Mouse (Mus musculus) hindbrain, postnatal 0 days (tissue): ENCODE measurements around the gene Psmc3ip. TPM values are rescaled to one million over a fixed set of nuclear protein-coding genes. Genes with fewer than 3 reads are reported as not detected.
A peak's percentile ranks its signal among the peaks of the same experiment; 100 is the strongest.

ENCODE experiments used
- ATAC-seq: fragments of 200-750 bp; cut with Nextera tagmentation; 2 replicates; pipeline ENCODE4 v1.8.0; 2017; ENCODE audit warnings: mild to moderate bottlenecking, moderate TSS enrichment, moderate library complexity
- DNase-seq: peaks from one replicate; pipeline ENCODE4 v3.0.0-alpha.2; 2015; ENCODE audit warnings: low spot score
- H3K27ac ChIP-seq: fragments of 300-500 bp; sonication (generic); 2 replicates; pipeline ENCODE4 v1.5.1; 2014; ENCODE audit warnings: mild to moderate bottlenecking
- H3K27me3 ChIP-seq: fragments of 300-500 bp; sonication (generic); 2 replicates; pipeline ENCODE4 v1.6.1; 2014; ENCODE audit warnings: low read length, mixed read lengths; ENCODE audit not compliant: insufficient read depth
- H3K36me3 ChIP-seq: fragments of 300-500 bp; sonication (generic); 2 replicates; pipeline ENCODE4 v1.6.1; 2014; ENCODE audit warnings: low read length, mixed read lengths; ENCODE audit not compliant: insufficient read depth
- H3K4me1 ChIP-seq: fragments of 300-500 bp; sonication (generic); 2 replicates; pipeline ENCODE4 v1.6.1; 2014; ENCODE audit warnings: antibody characterized with exemption, low read length, mixed read lengths; ENCODE audit not compliant: insufficient read depth
- H3K4me2 ChIP-seq: fragments of 300-500 bp; sonication (generic); 2 replicates; pipeline ENCODE4 v1.6.1; 2014; ENCODE audit warnings: low read depth, mild to moderate bottlenecking, low read length, moderate library complexity, mixed read lengths
- H3K4me3 ChIP-seq: fragments of 300-500 bp; sonication (generic); 2 replicates; pipeline ENCODE4 v1.5.1; 2014; ENCODE audit warnings: low read length
- H3K9ac ChIP-seq: fragments of 300-500 bp; sonication (generic); replicated peaks from 2 replicates; pipeline ENCODE4 v1.6.1; 2014; ENCODE audit warnings: mild to moderate bottlenecking, low read length, moderate library complexity, mixed read lengths
- H3K9me3 ChIP-seq: fragments of 300-500 bp; sonication (generic); 2 replicates; pipeline ENCODE4 v1.6.1; 2016; ENCODE audit warnings: low read length, mixed read lengths
- CTCF ChIP-seq: IDR thresholded peaks from 2 replicates; pipeline ENCODE4 v1.5.1; 2016; ENCODE audit warnings: antibody characterized with exemption, control low read depth, low read depth
- WGBS: fragments of 180-500 bp; shearing (Covaris S2); extraction: QIAGEN DNeasy Blood & Tissue Kit; methylation state at CpG from one replicate; pipeline ENCODE4 v1.1.7; 2014; 5-methylcytosine and 5-hydroxymethylcytosine counted together
- polyA plus RNA-seq: library from polyadenylated mRNA; unstranded; fragments of >200 nt; fragmentation: Nextera tagmentation; extraction: Ambion mirVana; gene quantifications from 2 replicates; pipeline ENCODE4 v1.2.1, GENCODE M21; 2015
- total RNA-seq: library from RNA; depleted of rRNA; stranded (reverse); fragments of >200 nt; gene quantifications from 2 replicates; pipeline ENCODE4 v1.2.3, GENCODE M21; 2014

Gene Psmc3ip
- total and polyA plus RNA-seq, 2 experiments from 2014 or later = 2.9 to 16.3 TPM

DNA sequence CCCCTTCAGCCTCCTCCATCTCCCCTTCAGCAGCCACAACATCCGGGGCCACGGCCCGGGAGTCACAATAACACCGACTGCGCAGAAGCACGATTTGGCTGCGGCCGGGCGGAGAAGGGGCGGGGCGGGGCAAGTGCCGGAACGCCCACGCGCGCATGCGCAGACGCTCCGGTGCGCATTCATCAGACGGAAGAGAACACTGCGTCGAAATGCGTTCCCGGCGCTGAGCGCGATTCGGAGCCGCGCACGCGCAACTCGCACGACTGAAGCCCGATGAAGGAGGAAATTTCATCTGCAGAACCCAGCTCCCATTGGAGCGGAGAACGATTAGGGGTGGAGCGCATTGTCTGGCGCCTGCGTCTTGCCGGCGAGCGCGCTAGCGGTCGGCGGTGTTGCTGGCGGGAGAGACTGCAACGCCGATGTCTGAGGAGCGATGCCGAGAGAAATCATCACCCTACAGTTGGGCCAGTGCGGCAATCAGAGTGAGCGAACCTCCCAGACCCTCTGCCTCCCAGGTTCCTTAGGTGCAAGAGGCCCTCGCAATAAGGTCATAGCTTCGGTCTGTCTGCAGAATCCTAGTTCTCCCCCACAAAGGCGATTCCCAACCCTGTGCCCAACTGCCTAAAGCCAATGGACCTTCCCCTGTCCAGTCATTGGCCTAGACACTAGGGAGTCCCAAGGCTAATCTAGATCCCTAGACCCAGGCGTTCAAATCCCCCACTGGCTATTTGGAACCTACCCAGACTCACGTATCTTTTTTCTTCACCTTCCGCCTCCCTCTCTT lies 24.7 kb upstream of the Psmc3ip start, which contains the start of the genes Retreg3 and Tubg1:
Retreg3 (minus strand) TSS at position 133 of the 784 bp plus-strand sequence.
Tubg1 (plus strand) TSS at position 178 of the 784 bp plus-strand sequence.
- H3K9me3 ChIP-seq = no peaks in the 10 kb centered on the region
- ATAC-seq (peak; percentile 97), DNase-seq (peak; percentile 100)
- no peaks in the 10 kb centered on the region for H3K27me3 ChIP-seq
- H3K9ac ChIP-seq = peak within 1 kb of the TSS; percentile 93
- H3K4me2 ChIP-seq = peak within 1 kb of the TSS; percentile 78
- peak; percentile 14; the same call in 1 of the 2 replicates for TF ChIP-seq CTCF
- H3K36me3 ChIP-seq = peaks cover 6% of the 10 kb centered on the region
- under 1% methylated on average over 61 of the region's 61 CpGs for WGBS
- peak within 1 kb of the TSS; percentile 94 for H3K27ac ChIP-seq
- peak within 1 kb of the TSS; percentile 97 for H3K4me3 ChIP-seq
- H3K4me1 ChIP-seq = peaks cover 14% of the 10 kb centered on the region; the same call in 1 of the 2 replicates

DNA sequence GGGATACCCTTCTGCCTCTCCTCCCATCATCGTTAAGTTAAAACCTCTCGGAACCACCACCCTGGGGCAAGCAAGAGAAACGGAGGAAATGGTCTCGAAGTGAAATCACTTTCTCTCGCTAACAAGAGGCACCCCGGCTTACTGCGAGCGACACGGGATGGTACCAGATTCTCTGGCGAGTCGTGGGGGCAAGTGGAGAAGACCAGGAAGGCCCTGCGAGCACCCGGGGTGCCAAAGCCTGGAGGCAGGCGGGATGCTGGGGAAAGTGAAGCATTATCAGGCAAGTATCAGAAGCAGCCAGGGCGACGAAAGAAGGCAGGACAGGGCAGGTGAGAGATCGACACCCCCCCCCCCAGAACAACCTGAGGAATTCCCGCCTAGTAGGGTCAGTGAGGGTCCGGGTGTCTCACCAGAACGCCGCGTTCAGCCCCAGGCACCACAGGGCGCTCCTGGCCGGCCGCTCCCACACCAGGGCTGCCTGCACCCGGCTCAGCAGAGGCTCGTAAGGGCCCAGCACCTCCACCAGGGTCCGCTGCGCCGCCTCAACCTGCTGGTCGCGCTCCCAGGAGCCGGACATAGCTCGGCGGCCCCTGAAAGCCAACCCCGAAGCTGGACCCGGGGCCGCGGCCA lies 24.0 kb upstream of the Psmc3ip start:
- Histone ChIP-seq H3K4me3 (peak overlapping the region; percentile 97), H3K9me3 (no peaks in the 10 kb centered on the region), H3K36me3 (peaks cover 6% of the 10 kb centered on the region), H3K9ac (peak overlapping the region; percentile 93), H3K27me3 (no peaks in the 10 kb centered on the region), H3K4me1 (peaks cover 14% of the 10 kb centered on the region; the same call in 1 of the 2 replicates), H3K4me2 (peak overlapping the region; percentile 78), H3K27ac (peak overlapping the region; percentile 94)
- under 1% methylated on average over 39 of the region's 39 CpGs for WGBS
- ATAC-seq = peak; percentile 71
- peak; percentile 24; the same call in 1 of the 2 replicates for TF ChIP-seq CTCF
- DNase-seq = no peak

DNA sequence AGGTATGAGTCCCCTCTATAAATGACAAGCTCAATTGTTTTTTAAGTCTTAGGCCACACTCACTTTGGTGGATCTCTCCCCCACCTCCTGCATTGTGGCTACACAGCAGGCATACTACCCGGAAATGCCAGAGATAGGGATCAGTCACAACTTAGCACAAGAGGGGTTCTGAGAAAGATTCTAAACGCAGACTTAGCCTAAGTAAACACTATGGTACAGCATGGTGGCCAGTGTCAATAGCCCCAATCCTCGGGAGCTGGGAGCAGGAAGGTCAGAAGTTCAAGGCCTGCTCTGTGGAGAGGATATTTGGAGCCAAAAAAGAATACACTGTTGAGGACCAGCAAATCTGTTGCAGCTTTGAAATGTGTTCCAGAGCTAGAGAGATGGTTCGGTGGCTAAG lies 22.9 kb upstream of the Psmc3ip start:
- Histone ChIP-seq H3K27ac (no peak overlapping the region), H3K9ac (peak overlapping the region; percentile 93; the same call in 1 of the 2 replicates), H3K4me1 (peaks cover 14% of the 10 kb centered on the region; the same call in 1 of the 2 replicates), H3K27me3 (no peaks in the 10 kb centered on the region), H3K4me3 (no peak overlapping the region; the same call in 1 of the 2 replicates), H3K9me3 (no peaks in the 10 kb centered on the region), H3K4me2 (peak overlapping the region; percentile 78), H3K36me3 (peaks cover under 1% of the 10 kb centered on the region; the same call in 1 of the 2 replicates)
- ATAC-seq = no peak
- WGBS = 54% methylated on average over 4 of the region's 4 CpGs
- TF ChIP-seq CTCF = no peak
- no peak for DNase-seq

DNA sequence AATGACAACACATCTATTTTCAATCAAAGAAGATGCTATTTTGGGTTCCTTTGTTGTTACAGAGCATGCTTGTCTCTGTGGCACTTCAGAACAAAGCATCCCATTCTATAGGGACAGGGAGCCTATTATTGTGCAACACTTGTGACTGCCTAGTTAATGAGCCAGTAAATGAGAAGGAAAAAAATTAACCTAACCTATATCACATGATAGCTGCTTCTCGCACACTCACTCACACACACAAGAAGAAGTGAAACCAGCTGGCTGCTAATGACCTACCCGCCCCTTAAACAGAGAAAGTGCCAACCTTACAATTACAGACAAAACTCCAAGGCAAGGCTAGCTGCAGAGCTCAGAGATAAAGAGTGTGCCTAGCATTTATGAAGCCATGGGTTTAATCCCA lies 20.3 kb upstream of the Psmc3ip start:
- Histone ChIP-seq H3K9me3 (no peaks in the 10 kb centered on the region), H3K27me3 (no peaks in the 10 kb centered on the region), H3K4me1 (peaks cover 9% of the 10 kb centered on the region; the same call in 1 of the 2 replicates), H3K36me3 (no peaks in the 10 kb centered on the region), H3K4me3 (no peak overlapping the region), H3K4me2 (no peak overlapping the region), H3K27ac (no peak overlapping the region), H3K9ac (no peak overlapping the region)
- no peak for TF ChIP-seq CTCF
- DNase-seq (no peak), ATAC-seq (no peak)
- WGBS = 47% methylated on average over 2 of the region's 2 CpGs

DNA sequence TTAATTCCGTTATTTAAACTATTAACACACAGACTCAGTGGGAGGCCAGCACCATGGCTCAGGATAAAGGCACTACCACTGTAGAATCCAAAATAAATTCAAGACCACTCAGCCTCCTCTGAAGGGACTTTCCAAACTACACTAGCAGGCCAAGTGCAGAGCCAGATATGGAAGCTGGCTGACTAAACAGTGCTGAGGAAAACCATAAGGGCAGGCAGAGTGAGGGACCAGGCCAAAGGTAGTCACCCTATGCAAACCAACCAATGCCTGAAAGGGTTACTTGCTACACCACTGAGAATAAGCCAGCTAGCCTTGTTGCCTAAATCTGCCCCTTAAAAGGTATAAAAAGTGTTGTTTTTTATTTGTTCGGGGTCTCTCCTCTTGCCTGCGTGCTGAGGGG lies 16.9 kb upstream of the Psmc3ip start:
- Histone ChIP-seq H3K9me3 (no peaks in the 10 kb centered on the region), H3K4me1 (no peaks in the 10 kb centered on the region), H3K4me3 (no peak overlapping the region), H3K9ac (no peak overlapping the region), H3K27me3 (no peaks in the 10 kb centered on the region), H3K27ac (no peak overlapping the region), H3K36me3 (no peaks in the 10 kb centered on the region), H3K4me2 (no peak overlapping the region)
- TF ChIP-seq CTCF = no peak
- ATAC-seq (no peak), DNase-seq (no peak)
- 90% methylated on average over 3 of the region's 3 CpGs for WGBS

DNA sequence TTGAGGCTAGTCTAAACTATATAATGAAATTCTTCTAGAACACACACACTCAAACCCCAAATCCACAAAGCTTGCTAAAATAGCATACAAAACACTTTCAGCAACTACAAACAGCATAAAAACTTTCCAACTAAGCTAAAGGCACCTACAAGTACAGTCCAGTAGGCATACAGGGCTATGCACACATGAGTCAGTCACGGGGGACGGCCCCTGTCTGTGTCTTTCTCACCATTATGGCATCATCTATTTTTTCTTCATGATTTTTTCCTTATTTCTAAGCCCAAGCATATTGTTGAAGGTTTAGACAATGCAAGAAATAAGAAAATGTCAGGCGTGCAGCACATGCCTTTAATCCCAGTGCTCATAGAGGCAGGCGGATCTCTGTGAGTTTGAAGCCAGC lies 15.9 kb upstream of the Psmc3ip start:
- ATAC-seq (no peak), DNase-seq (no peak)
- H3K4me2 ChIP-seq = no peak overlapping the region
- no peaks in the 10 kb centered on the region for H3K36me3 ChIP-seq
- H3K27ac ChIP-seq = no peak overlapping the region
- no peak for TF ChIP-seq CTCF
- H3K4me1 ChIP-seq = no peaks in the 10 kb centered on the region
- 91% methylated on average over 4 of the region's 4 CpGs for WGBS
- no peaks in the 10 kb centered on the region for H3K9me3 ChIP-seq
- H3K4me3 ChIP-seq = no peak overlapping the region
- no peaks in the 10 kb centered on the region for H3K27me3 ChIP-seq
- H3K9ac ChIP-seq = no peak overlapping the region
